Mouse (Mus musculus) CH12.LX (cell line): Measurements from ENCODE around the gene Ubash3b. TPM values are rescaled to one million over a fixed set of nuclear protein-coding genes. Genes with fewer than 3 reads are reported as not detected.

ENCODE experiments used
- DNase-seq: peaks from one replicate; pipeline ENCODE4 v3.0.0-alpha.2; 2013; ENCODE audit errors: extremely low read depth
- H3K27ac ChIP-seq: 2 replicates; pipeline ENCODE4 v1.5.1; 2012; ENCODE audit warnings: low read depth, mild to moderate bottlenecking, control low read depth, moderate library complexity; ENCODE audit not compliant: insufficient read depth
- H3K27me3 ChIP-seq: replicated peaks from 2 replicates; pipeline ENCODE3; 2012; ENCODE audit warnings: inconsistent platforms
- H3K36me3 ChIP-seq, 2 experiments: replicated peaks in 1 of 2; 2 replicates each; pipeline versions ENCODE3 to v1.6.1; 2012; ENCODE audit warnings: inconsistent platforms in 1 of 2, low read length in 1 of 2, mild to moderate bottlenecking in 1 of 2, mixed read lengths in 1 of 2, moderate library complexity in 1 of 2; ENCODE audit not compliant: control insufficient read depth in 1 of 2, insufficient read depth in 1 of 2
- H3K4me1 ChIP-seq, 2 experiments: 2 replicates each; pipeline ENCODE4 v1.6.1; 2012; ENCODE audit warnings: inconsistent platforms in 1 of 2, moderate library complexity in 1 of 2; ENCODE audit not compliant: insufficient read depth in 2 of 2, control insufficient read depth in 1 of 2
- H3K4me2 ChIP-seq: 2 replicates; pipeline ENCODE4 v1.6.1; 2012; ENCODE audit warnings: low read depth, mild to moderate bottlenecking, control low read depth; ENCODE audit not compliant: poor library complexity, insufficient read depth, severe bottlenecking
- H3K4me3 ChIP-seq, 3 experiments: fragments of 150-350 bp in 1 of 3; sonication (generic) in 1 of 3; replicated peaks in 1 of 3; 2 replicates each; pipeline versions ENCODE3 to v1.5.1; 2011 to 2012; ENCODE audit warnings: low read depth in 2 of 3, low read length in 2 of 3, mild to moderate bottlenecking in 2 of 3, moderate library complexity in 2 of 3, control low read depth in 1 of 3, improper control_type of control experiment in 1 of 3, inconsistent platforms in 1 of 3, mixed read lengths in 1 of 3; ENCODE audit not compliant: poor library complexity in 1 of 3
- H3K79me2 ChIP-seq: replicated peaks from 2 replicates; pipeline ENCODE4 v1.6.1; 2012; ENCODE audit warnings: mild to moderate bottlenecking, moderate library complexity; ENCODE audit not compliant: control insufficient read depth, poor library complexity, insufficient read depth, severe bottlenecking; ENCODE audit errors: extremely low read depth
- H3K9ac ChIP-seq: 2 replicates; pipeline ENCODE4 v1.6.1; 2012; ENCODE audit warnings: low read depth, mild to moderate bottlenecking, control low read depth, moderate library complexity; ENCODE audit not compliant: insufficient read depth
- H3K9me3 ChIP-seq: replicated peaks from 2 replicates; pipeline ENCODE3; 2012; ENCODE audit warnings: low read length, inconsistent platforms, mixed read lengths
- BHLHE40 ChIP-seq: IDR thresholded peaks from 2 replicates; pipeline ENCODE4 v1.6.1; 2011; ENCODE audit warnings: mild to moderate bottlenecking, low read depth, low read length, improper control_type of control experiment
- CHD1 ChIP-seq: IDR thresholded peaks from 2 replicates; pipeline ENCODE4 v1.6.1; 2012; ENCODE audit warnings: low read depth, low read length, improper control_type of control experiment, inconsistent platforms
- CHD2 ChIP-seq: IDR thresholded peaks from 2 replicates; pipeline ENCODE4 v1.6.1; 2011; ENCODE audit warnings: low read length, improper control_type of control experiment
- CTCF ChIP-seq, 2 experiments: IDR thresholded peaks in 1 of 2; conservative IDR thresholded peaks in 1 of 2; 2 replicates each; pipeline ENCODE4 v1.5.1; 2011 to 2012; ENCODE audit warnings: low read depth in 2 of 2, low read length in 2 of 2, improper control_type of control experiment in 1 of 2, inconsistent platforms in 1 of 2, mild to moderate bottlenecking in 1 of 2, moderate library complexity in 1 of 2
- E2F4 ChIP-seq: IDR thresholded peaks from 2 replicates; pipeline ENCODE4 v1.6.1; 2011; ENCODE audit warnings: low read depth, low read length, improper control_type of control experiment; ENCODE audit not compliant: insufficient replicate concordance
- ELF1 ChIP-seq: IDR thresholded peaks from 2 replicates; pipeline ENCODE4 v1.6.1; 2014; ENCODE audit warnings: low read depth, mild to moderate bottlenecking, inconsistent platforms, low read length, improper control_type of control experiment
- EP300 ChIP-seq: IDR thresholded peaks from 2 replicates; pipeline ENCODE4 v1.6.1; 2011; ENCODE audit warnings: low read length, improper control_type of control experiment
- ETS1 ChIP-seq: conservative IDR thresholded peaks from 2 replicates; pipeline ENCODE4 v1.6.1; 2012; ENCODE audit warnings: low read depth, mild to moderate bottlenecking, inconsistent platforms, low read length, improper control_type of control experiment, moderate library complexity
- GABPA ChIP-seq: IDR thresholded peaks from 2 replicates; pipeline ENCODE4 v1.6.1; 2012; ENCODE audit warnings: low read depth, low read length, improper control_type of control experiment, inconsistent platforms; ENCODE audit not compliant: insufficient replicate concordance
- HCFC1 ChIP-seq: IDR thresholded peaks from 2 replicates; pipeline ENCODE4 v1.6.1; 2012; ENCODE audit warnings: low read depth, mild to moderate bottlenecking, inconsistent platforms, low read length, improper control_type of control experiment
- IRF4 ChIP-seq: IDR thresholded peaks from 2 replicates; pipeline ENCODE4 v1.6.1; 2014; ENCODE audit warnings: low read depth, mild to moderate bottlenecking, inconsistent platforms, low read length, improper control_type of control experiment
- JUN ChIP-seq: IDR thresholded peaks from 2 replicates; pipeline ENCODE4 v1.6.1; 2011; ENCODE audit warnings: low read depth, mild to moderate bottlenecking, low read length, improper control_type of control experiment, moderate library complexity; ENCODE audit not compliant: insufficient read depth
- JUND ChIP-seq: conservative IDR thresholded peaks from 2 replicates; pipeline ENCODE4 v1.6.1; 2011; ENCODE audit warnings: low read depth, low read length, improper control_type of control experiment
- KAT2A ChIP-seq: IDR thresholded peaks from 2 replicates; pipeline ENCODE4 v1.6.1; 2012; ENCODE audit warnings: low read length, improper control_type of control experiment, inconsistent platforms; ENCODE audit not compliant: insufficient replicate concordance
- MAFK ChIP-seq: IDR thresholded peaks from 2 replicates; pipeline ENCODE4 v1.6.1; 2011; ENCODE audit warnings: low read length, improper control_type of control experiment; ENCODE audit not compliant: insufficient replicate concordance
- MAX ChIP-seq: IDR thresholded peaks from 2 replicates; pipeline ENCODE4 v1.6.1; 2011; ENCODE audit warnings: low read length, improper control_type of control experiment
- MAZ ChIP-seq: IDR thresholded peaks from 2 replicates; pipeline ENCODE4 v1.6.1; 2012; ENCODE audit warnings: low read depth, mild to moderate bottlenecking, inconsistent platforms, low read length, improper control_type of control experiment, moderate library complexity
- MEF2A ChIP-seq: IDR thresholded peaks from 2 replicates; pipeline ENCODE4 v1.6.1; 2014; ENCODE audit warnings: low read depth, mild to moderate bottlenecking, inconsistent platforms, low read length, improper control_type of control experiment, borderline replicate concordance
- MXI1 ChIP-seq: IDR thresholded peaks from 2 replicates; pipeline ENCODE4 v1.6.1; 2011; ENCODE audit warnings: mild to moderate bottlenecking, low read depth, low read length, improper control_type of control experiment
- MYC ChIP-seq: IDR thresholded peaks from 2 replicates; pipeline ENCODE4 v1.6.1; 2011; ENCODE audit warnings: low read depth, mild to moderate bottlenecking, improper control_type of control experiment, low read length
- NELFE ChIP-seq: IDR thresholded peaks from 2 replicates; pipeline ENCODE4 v1.6.1; 2011; ENCODE audit warnings: low read depth, low read length, improper control_type of control experiment
- NRF1 ChIP-seq: IDR thresholded peaks from 2 replicates; pipeline ENCODE4 v1.6.1; 2014; ENCODE audit warnings: low read depth, mild to moderate bottlenecking, inconsistent platforms, low read length, improper control_type of control experiment, moderate library complexity
- PAX5 ChIP-seq: IDR thresholded peaks from 2 replicates; pipeline ENCODE4 v1.6.1; 2012; ENCODE audit warnings: low read length, inconsistent platforms, mixed read lengths
- POLR2A ChIP-seq: IDR thresholded peaks from 2 replicates; pipeline ENCODE4 v1.6.1; 2011; ENCODE audit warnings: low read depth, mild to moderate bottlenecking, improper control_type of control experiment, low read length
- POLR2AphosphoS2 ChIP-seq: IDR thresholded peaks from 2 replicates; pipeline ENCODE4 v1.6.1; 2011; ENCODE audit warnings: low read depth, low read length, improper control_type of control experiment
- RAD21 ChIP-seq: IDR thresholded peaks from 2 replicates; pipeline ENCODE4 v1.6.1; 2011; ENCODE audit warnings: low read depth, mild to moderate bottlenecking, low read length, improper control_type of control experiment, moderate library complexity
- RCOR1 ChIP-seq: conservative IDR thresholded peaks from 2 replicates; pipeline ENCODE4 v1.6.1; 2012; ENCODE audit warnings: low read depth, mild to moderate bottlenecking, inconsistent platforms, low read length, improper control_type of control experiment
- SIN3A ChIP-seq: IDR thresholded peaks from 2 replicates; pipeline ENCODE4 v1.6.1; 2012; ENCODE audit warnings: low read length, improper control_type of control experiment, inconsistent platforms
- SMC3 ChIP-seq: IDR thresholded peaks from 2 replicates; pipeline ENCODE4 v1.6.1; 2011; ENCODE audit warnings: low read depth, low read length, improper control_type of control experiment
- TBP ChIP-seq: conservative IDR thresholded peaks from 2 replicates; pipeline ENCODE4 v1.6.1; 2011; ENCODE audit warnings: low read depth, low read length, improper control_type of control experiment
- TCF12 ChIP-seq: IDR thresholded peaks from 2 replicates; pipeline ENCODE4 v1.6.1; 2014; ENCODE audit warnings: low read depth, mild to moderate bottlenecking, inconsistent platforms, low read length, improper control_type of control experiment
- UBTF ChIP-seq: IDR thresholded peaks from 2 replicates; pipeline ENCODE4 v1.6.1; 2012; ENCODE audit warnings: low read depth, mild to moderate bottlenecking, inconsistent platforms, low read length, improper control_type of control experiment, moderate library complexity
- USF1 ChIP-seq: IDR thresholded peaks from 2 replicates; pipeline ENCODE4 v1.6.1; 2014; ENCODE audit warnings: low read depth, mild to moderate bottlenecking, inconsistent platforms, low read length, improper control_type of control experiment
- USF2 ChIP-seq: conservative IDR thresholded peaks from 2 replicates; pipeline ENCODE4 v1.6.1; 2011; ENCODE audit warnings: low read depth, low read length, improper control_type of control experiment
- ZC3H11A ChIP-seq: IDR thresholded peaks from 2 replicates; pipeline ENCODE4 v1.6.1; 2012; ENCODE audit warnings: low read depth, mild to moderate bottlenecking, inconsistent platforms, low read length, improper control_type of control experiment
- ZKSCAN1 ChIP-seq: IDR thresholded peaks from 2 replicates; pipeline ENCODE4 v1.6.1; 2012; ENCODE audit warnings: low read depth, inconsistent platforms, low read length, improper control_type of control experiment, borderline replicate concordance
- ZMIZ1 ChIP-seq: IDR thresholded peaks from 2 replicates; pipeline ENCODE4 v1.6.1; 2012; ENCODE audit warnings: low read depth, mild to moderate bottlenecking, inconsistent platforms, low read length, improper control_type of control experiment
- ZNF384 ChIP-seq: IDR thresholded peaks from 2 replicates; pipeline ENCODE4 v1.6.1; 2012; ENCODE audit warnings: low read depth, low read length, improper control_type of control experiment, inconsistent platforms
- dilution Hi-C: fragments of 300-500 bp; cut with MboI; formaldehyde crosslinking; loops from 2 replicates; pipeline ENCODE4 v1.14.3; 2020; ENCODE audit warnings: low sequenced_read_pairs; ENCODE audit not compliant: extremely low pct_unique_long_range_greater_than_20kb, extremely low pct_ligation_motif_present
- in situ Hi-C: fragments of 300-500 bp; cut with MboI; formaldehyde crosslinking; loops from 3 replicates; pipeline ENCODE4 v1.14.3; 2019; ENCODE audit warnings: low sequenced_read_pairs, low pct_ligation_motif_present, low pct_unique_long_range_greater_than_20kb, mixed read lengths
- polyA plus RNA-seq: library from polyadenylated mRNA; unstranded; fragments of >175 nt; gene quantifications from 2 replicates; pipeline ENCODE4 v1.2.1, GENCODE M21; 2012; ENCODE audit warnings: low read depth; ENCODE audit not compliant: insufficient read length
- total RNA-seq, 2 experiments: library from RNA; depleted of rRNA; stranded (reverse); fragments of 300-350 nt in 1 of 2; fragments of >200 nt in 1 of 2; gene quantifications; 2 replicates each; pipeline ENCODE4 v1.2.3; 2012 to 2014

The Ubash3b gene
- total and polyA plus RNA-seq, 3 experiments, result 2.8 to 4.6 (median 4.2) TPM

DNA sequence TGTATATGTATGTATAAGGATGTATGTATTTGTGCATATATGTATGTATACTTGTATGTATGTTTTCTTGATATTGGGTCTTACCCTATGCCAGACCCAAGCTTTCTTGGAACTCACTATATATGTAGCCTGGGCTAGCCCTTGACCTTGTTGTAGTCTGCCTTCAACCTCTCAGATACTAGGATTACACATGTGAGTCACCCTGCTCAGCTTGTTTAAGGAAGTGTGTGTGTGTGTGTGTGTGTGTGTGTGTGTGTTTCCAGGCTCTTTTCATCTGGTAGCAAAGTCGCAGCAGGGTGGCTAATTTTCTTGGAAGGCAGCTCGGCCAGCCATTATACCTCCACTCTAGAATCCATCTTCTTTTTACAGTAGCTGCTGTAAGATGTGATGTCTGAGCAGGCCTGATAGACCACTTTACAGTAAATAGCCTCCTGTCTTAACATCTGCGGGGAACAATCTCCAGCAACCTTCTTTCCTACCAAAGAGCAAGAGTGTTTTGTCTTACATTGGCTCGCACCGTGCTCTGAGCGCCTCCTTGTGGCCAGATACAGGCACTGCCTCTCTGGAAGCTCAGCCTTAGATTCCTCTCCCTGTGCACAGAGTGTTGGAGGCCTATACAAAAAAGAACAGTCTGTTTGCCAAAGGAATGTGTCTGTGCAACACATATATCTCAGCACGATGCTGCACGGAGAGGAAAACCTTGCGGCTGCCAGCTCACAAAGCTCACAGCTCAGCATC, 29.4 kb upstream of the Ubash3b start:
- TF ChIP-seq ZC3H11A (peak; percentile 83), SIN3A (peak; percentile 60; the same call in 1 of the 2 replicates), SMC3 (peak; percentile 97), ZKSCAN1 (no peak), IRF4 (0 out of 2 replicates have a peak, but pooled peaks have one; percentile 20), E2F4 (no peak), RAD21 (peak; percentile 99), ZNF384 (peak; percentile 4; the same call in 1 of the 2 replicates), EP300 (no peak), BHLHE40 (no peak), RCOR1 (no peak), ELF1 (no peak), JUN (no peak), PAX5 (no peak), ZMIZ1 (no peak), NRF1 (peak; percentile 31; the same call in 1 of the 2 replicates), JUND (no peak), CHD1 (no peak), MAX (0 out of 2 replicates have a peak, but pooled peaks have one; percentile 29), USF1 (no peak), CHD2 (no peak), KAT2A (no peak), HCFC1 (peak; percentile 36; the same call in 1 of the 2 replicates), MYC (0 out of 2 replicates have a peak, but pooled peaks have one; percentile 21), MXI1 (no peak), POLR2AphosphoS2 (no peak), UBTF (no peak), POLR2A (no peak), ETS1 (no peak), USF2 (no peak), TCF12 (no peak), GABPA (no peak), MEF2A (peak; percentile 53; the same call in 1 of the 2 replicates), CTCF (conservative IDR thresholded peaks at IDR 0.05 in 1 of 2, IDR thresholded peaks at IDR 0.05 in 1 of 2; ENCODE audit: low read depth in 2 of 2, low read length in 2 of 2) (peak; percentile 96 to 99), NELFE (no peak; the same call in 1 of the 2 replicates), TBP (no peak), MAZ (no peak), MAFK (no peak)
- Histone ChIP-seq H3K4me2 (peak overlapping the region; percentile 52; the same call in 1 of the 2 replicates), H3K9me3 (no peaks in the 10 kb centered on the region), H3K4me3 (no peak overlapping the region), H3K27ac (no peak overlapping the region), H3K4me1 (peaks cover 9 to 17% of the 10 kb centered on the region in 2 experiments), H3K9ac (no peak overlapping the region), H3K27me3 (no peaks in the 10 kb centered on the region), H3K79me2 (no peaks in the 10 kb centered on the region), H3K36me3 (no peaks in the 10 kb centered on the region)
- dilution Hi-C loops (no loop called here), in situ Hi-C loops (loop anchor here (5.0 to 10.0 kb wide), 2 partner anchors 199 to 376 kb away; no protein-coding TSS in a partner anchor)
- DNase-seq, result peak; percentile 69
